Mouse (Mus musculus) embryo, embryonic 11 days (tissue): ENCODE results near the gene Kbtbd7.
"Not testable (repeated sequence)": the region's sequence is repeated elsewhere in the genome, so short reads cannot be mapped to it uniquely, and the experiment has no call there.

Experiments used
- DNase-seq: peaks from one replicate; pipeline ENCODE4 v3.0.0-alpha.2; 2015

Kbtbd7 gene

DNA sequence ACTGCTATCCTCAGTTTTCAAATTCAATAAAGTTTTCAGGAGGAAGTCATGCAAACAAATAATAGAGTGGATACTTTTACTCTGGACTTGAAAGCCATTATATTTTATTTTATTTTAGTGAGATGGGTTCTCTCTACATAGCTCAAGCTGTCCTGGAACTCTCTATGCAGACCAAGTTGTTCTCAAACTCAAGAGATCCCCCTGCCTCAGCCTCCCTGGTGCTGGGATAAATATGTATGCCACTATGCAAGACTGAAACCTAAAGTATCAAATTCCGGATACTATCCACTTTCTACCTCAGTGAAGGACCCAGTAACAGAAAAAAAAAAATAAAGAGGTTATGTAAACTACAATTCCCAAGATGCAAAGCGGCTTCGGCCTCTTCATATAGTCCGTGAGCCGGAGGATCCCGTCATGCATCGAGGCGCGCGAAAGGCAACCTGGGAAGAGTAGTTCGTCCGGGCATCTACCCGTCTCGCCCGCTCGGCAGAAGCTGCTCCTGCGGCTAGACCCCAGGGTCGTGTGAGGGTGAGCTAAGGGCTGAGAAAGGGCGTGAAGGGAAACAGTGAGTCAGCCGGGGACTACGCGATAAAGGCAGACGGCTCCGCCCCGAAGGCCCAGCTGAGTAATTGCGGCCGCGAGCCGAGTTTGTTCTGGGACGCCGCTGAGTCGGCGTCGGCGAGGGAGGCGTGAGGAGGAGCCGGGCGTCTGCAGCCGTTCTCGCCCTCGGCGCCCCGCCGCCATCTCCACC lies at the start of gene Kbtbd7:
Gene Kbtbd7 (plus strand): TSS at position 533 of the 751 bp plus-strand sequence.
- peak; percentile 98 for DNase-seq

DNA sequence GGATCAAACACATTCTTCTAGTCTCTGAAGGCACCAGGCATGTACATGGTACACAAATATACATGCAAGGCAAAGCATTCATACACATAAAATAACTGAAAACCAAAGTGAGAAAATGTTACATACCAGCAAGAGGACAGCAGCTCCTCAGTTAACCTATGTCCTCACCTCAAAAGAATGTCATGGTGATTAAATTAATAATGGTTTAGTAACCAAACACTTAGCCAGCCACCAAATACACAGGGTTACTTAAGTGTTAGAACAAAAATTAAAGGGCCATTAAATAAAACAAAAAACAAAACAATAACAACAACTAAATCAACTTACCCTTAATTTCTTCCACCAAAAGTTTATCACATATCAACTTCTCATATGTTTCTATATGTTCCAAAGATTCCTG lies 49.3 kb upstream of the Kbtbd7 start:
- DNase-seq: no peak

DNA sequence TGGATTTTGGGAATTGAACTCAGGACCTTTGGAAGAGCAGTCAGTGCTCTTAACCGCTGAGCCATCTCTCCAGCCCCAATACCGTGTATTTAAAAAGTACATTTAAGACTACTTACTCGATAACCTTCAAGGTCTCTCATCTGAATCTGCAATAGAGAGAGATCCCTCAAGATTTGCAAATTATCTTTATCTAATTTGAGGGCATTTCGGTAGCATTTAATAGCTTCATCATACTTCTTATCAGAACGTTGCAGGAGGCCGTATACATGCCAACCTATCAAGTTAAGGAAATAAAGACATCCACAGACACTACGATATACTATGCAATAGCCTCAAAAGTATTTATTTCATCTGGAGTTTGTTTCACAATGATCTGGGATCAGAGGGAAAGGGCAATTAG lies 43.2 kb upstream of the Kbtbd7 start:
- DNase-seq: no peak

DNA sequence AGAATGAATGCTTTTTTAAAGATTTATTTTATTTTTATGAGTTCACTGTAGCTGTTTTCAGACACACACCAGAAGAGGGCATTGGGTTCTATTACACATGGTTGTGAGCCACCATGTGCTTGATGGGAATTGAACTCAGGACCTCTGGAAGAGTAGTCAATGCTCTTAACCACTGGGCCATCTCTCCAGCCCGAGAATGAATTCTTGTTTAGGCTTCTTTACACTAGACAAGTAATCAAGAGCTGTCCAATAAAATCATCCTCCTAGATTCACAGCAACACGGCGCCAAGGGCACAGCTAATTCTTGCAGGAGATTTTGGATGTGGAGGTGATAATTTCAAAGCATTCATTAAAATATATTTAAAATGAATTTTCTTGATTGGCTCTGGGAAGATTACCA lies 38.0 kb upstream of the Kbtbd7 start:
- no peak for DNase-seq

DNA sequence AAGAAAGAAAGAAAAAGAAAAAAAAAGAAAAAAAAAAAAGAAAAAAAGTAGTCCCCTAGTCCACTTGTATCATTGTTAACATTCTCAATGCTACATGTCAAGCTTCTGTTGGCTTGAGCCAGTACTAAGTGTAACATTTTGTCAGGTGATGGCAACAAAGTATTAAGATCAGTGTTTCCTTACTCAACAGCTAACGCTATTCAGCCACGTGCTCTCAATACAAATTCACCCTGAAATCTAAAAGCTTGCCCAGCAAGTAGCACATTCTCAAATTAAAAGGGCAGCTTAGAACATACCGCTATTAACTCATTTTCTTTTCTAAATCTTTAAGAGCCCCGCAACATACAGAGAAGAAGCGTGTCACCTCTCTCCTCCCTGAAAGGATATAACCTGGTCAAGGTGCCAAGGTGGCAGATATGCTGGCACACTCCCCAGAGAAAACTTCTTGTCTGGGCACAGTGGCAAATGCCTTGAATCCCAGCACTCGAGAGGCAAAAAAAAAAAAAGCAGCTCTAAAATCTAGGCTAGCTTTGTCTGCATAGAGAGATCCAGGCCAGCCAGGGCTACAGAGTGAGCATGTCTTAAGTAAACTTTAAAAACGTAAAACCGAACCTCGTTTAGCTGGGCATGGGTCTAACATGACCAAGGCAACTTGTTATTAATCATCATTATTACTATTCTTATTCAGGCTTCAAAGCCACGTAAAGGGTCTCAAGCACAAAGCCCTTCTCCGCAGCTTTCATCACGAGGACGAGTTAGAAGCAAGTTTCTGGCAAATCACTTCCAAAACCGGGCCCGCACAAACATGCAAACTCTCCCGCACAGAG lies 36.7 kb upstream of the Kbtbd7 start:
- DNase-seq: peak; percentile 7

DNA sequence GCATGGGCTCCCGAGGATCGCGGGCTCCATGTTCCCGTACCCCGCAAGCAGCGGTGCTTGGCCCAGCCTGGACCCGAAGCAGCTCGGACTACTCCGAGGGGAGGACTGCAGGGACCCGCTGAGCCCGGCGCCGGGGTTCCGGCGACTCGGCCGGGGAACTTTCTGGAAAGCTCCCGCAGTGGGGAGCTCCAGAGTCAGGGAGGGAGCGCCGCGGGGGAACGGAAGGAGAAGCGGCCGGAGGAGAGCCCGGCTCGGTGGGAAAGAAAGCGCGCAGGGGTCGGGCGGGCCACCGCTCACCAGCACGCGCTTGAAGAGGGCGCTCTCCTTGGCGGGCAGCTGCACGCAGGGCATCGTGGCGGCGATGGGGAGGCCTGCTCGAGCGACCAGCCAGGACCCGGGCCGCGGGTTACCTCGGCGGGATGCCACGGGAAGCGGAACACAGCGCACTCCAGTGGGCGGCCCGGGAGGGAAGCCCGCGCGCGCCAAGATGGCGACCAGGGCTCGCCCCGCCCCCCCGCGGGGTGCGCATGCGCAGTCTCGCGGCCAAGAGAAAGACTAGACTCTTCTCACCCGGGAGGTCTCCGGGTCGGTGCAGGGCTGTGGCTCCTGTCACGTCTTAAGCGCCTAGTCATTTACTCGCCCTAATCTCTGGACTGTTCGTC lies 35.9 kb upstream of the Kbtbd7 start, which contains the start of gene Naa16:
Gene Naa16 (minus strand): TSS at position 514 of the 662 bp plus-strand sequence.
- DNase-seq: peak; percentile 96

DNA sequence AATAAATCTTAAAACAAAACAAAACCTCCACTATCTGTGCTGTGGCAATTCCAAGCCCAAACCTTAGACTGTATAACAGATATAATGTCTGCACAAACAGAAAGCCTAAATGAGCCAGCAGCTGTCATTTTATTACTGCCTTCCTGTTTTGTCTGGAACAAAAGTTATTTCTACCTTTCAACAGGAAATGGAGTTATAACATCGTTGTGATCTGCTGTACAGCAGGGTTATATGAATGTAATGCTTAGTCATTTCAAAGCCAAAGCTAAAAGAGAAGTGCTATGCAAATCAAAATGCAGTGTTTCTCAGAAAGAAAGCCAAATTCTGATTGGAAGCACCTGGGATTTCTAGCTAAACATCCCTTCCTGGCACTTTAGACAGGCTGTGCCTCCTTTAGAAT lies 33.0 kb upstream of the Kbtbd7 start:
- DNase-seq: no peak

DNA sequence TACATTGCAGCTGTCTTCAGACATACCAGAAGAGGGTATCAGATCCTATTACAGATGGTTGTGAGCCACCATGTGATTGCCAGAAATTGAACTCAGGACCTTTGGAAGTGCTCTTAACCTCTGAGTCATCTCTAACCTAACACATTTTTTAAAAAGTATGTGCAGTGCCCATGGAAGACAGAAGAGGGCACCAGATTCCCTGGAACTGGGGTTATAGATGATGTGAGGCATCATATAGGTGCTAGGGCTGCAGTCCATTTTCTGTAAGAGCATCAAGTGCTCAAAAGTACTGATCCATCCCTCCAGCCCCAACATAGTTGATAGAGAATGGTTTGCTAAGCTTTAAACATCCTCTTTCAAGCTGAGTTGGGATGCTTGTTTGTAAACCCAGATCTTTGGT lies 31.7 kb upstream of the Kbtbd7 start:
- DNase-seq: peak; percentile 61

DNA sequence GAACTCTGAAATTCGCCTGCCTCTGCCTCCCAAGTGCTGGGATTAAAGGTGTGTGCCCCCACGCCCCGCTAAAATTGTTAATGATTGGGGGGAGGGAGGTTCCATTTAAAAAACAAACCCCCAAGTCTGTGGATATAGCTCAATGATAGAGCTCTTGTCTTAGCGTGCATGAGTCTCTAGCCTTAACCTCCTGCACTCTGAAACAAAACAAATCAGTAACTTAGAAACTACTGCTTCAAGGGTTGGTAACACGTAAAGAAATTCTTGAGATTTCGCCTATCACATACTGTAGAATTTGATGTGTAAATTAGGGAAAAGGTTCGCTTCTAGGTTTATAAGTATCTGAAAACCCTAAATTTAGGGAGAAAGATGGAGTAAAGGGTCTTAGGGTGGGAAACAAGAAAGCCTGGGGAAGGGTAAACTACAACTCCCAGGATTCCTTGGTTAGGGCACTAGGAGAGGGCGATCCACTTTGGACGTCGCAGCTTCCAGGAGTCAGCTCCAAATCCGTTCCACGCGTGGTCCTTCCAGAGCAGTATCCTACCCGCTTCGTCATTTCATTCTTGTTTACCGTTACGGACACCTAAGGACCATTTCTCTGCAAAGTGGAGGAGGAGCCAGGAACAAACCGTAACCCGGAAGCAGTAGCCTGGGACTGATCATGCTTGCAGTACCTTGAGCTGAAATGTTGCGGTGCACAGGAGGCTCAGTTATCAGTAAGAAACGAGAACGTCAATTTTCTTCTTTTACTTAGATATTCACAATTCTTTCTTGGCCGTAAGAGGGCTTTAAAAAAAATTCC lies 28.8 kb upstream of the Kbtbd7 start, which contains the start of gene Mtrf1:
Gene Mtrf1 (plus strand): TSS at position 452 of the 802 bp plus-strand sequence.
- DNase-seq: peak; percentile 86

DNA sequence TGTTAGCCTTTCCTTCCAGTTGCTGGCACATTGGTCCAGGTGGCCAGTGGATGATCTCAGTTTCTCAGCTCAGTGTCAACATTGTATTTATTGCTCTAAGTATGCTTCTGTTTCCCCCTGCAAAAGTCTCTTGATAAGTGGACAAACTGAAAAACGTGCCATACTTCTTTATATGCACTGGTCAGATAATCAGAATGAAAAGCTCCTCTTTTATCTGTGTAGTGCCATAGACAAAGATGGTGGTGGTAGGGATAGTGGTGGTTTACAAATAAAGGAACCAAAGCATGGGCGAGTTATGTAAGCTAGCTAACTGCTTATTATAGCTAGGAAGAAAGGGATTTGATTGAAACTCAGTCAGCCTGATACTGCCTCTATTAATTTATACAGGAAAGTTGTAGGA lies 18.7 kb upstream of the Kbtbd7 start:
- DNase-seq: no peak

DNA sequence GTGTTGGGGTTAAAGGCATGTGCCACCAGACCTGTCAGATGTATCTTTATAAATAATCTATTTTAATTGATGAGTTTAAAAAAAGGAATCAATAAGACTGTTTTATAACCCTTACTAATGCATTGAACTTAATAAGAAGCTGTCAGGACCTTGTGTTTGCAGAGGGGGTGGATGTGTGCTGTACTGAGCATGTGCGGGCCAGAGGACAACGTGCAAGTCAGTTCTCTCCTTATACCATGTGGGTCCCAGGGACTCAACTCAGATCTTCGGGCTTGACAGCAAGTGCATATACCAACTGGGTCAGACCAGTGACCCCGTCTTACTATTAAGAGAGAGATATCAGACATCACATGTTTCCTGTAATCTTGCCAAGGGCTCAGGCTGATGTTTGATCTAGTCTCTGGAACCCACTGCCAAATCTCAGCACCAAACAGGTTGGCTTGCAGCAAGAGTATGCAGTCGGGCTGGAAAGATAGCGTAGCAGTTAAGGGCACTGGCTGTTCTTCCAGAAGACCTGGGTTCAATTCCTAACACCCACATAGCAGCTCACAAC lies 17.0 kb upstream of the Kbtbd7 start:
- no peak for DNase-seq

DNA sequence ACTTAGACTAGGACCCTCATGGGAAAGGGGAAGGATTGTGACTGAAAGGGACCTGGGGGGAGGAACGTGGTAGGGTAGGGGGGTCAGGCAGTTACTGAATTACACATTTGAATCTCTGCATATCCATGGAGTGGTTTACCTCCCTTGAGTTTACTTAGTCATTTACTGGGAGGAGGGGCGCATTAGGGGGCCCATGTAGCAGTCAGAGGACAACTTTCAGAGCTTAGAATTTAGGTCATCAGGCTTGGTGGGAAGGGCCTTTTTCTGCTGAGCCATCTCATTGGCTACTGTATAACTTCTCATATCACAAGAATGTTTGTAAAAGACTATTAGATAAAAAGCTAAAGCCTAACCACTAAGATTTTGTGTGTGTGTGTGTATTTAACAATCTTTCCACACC lies 15.6 kb upstream of the Kbtbd7 start:
- DNase-seq: no peak

DNA sequence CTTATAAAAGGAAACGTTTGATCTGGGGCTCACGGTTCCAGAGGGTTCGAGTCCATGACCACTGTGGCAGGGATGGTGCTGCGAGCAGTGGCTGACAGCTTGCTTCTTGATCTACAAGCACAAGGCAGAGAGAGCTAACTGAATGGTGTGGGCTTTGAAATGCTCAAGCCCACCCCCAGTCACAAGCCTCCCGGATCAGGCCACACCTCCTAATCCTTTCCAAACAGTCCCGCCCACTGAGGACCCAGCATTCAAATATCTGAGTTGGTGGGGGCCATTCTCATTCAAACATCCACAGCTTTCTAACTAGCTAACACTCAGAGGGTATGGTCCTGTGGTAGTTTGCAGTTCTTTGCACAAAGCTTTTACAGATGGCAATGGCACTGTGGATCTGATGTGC lies 13.2 kb upstream of the Kbtbd7 start:
- DNase-seq: no peak

DNA sequence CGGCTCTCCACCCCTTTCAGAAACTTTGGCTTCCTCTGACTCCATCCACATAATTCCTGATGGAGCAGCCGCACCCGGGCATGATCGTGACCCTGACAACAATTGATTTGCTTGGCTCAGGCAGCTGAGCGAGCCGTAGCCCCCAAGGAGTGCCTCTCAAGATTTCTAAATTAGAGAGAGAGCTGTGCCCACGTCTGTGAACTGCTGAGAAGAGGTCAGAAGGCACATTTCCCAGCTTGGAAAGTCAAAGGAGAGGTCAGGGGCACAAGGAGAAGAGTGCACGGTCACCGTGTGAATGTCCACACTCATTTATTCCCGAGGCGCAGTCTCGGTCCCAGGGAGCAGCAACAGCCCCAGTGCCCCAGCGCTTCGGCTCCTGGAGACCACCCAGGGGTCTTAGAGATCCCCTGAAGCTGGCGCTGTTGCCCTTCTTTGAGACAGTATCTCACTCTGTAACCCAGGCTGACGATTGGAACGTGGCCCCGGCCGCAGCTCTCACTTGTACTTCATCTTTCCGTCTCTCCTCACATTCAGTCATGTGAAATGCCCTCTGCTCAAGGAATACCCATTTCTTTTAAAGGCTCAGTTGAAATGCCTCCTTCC lies 6.1 kb upstream of the Kbtbd7 start:
- DNase-seq: peak; percentile 67

DNA sequence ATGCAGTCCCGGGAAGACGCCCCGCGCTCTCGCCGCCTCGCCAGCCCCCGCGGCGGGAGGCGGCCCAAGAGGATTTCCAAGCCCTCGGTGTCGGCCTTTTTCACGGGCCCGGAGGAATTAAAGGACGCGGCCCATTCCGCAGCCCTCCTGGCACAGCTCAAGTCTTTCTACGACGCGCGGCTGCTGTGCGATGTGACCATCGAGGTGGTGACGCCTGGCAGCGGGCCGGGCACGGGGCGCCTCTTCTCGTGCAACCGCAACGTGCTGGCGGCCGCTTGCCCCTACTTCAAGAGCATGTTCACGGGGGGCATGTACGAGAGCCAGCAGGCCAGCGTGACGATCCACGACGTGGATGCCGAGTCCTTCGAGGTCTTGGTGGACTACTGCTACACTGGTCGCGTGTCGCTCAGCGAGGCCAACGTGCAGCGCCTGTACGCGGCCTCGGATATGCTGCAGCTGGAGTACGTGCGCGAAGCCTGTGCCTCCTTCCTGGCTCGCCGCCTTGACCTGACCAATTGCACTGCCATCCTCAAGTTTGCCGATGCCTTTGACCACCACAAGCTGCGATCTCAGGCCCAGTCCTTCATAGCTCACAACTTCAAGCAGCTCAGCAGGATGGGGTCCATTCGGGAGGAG lies 537 bp downstream of the Kbtbd7 start:
- not testable (repeated sequence) for DNase-seq

DNA sequence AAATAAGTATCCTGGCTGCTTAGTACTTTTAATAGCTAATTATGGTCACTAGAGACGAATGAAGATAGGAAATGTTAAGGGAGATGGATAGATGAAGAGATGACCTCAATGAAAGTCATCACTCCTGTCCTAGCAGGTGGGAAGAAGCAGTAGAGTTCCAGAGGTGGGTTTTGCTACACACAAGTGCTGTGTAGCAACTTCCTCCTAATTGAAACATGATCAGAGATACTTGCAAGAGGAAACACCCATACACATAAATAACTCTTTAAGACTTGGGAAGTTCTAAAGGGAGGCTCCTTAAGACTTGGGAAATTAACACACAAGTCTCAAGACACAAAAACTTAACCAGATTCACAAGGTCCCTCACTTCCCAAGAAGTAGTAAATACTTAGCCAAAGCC lies 7.8 kb downstream of the Kbtbd7 start:
- no peak for DNase-seq

DNA sequence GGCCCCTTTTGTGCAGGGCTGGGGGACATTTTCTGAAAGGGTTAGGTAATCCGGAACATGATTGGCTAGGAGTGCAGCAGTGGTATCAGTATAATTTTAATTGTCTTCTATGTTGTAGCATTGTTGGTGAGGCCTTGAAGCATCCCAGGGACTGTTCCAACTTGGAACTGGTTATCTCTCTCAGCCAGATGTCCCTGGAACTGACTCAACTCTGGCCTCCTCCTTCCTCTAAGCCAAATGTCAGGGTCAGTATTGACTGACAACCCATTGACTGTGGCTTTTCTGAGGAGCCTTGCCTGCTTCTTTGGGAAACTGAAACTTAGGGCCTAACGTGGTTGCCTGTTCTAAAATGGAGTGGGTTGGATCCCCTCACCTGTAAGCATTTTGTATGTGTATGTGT lies 14.3 kb downstream of the Kbtbd7 start:
- no peak for DNase-seq

DNA sequence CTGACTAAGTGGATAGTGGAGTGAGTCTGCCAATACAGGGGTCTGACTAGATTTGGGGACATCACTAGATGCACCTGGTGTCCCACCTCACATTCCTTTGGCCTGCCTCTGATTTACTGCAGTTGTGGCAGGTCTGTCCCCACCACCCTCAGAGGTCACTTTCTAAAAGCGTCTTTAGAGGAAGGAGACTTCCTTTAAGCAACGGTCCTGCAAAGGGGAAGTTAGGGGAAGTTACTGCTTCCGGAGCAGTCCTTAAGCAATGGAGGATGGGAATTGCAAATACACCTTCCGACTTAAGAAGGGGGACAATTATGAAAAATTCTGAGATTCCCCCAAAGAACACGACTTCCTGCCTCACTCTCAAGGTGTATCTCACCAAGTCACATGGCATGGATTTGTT lies 15.1 kb downstream of the Kbtbd7 start:
- DNase-seq: no peak

DNA sequence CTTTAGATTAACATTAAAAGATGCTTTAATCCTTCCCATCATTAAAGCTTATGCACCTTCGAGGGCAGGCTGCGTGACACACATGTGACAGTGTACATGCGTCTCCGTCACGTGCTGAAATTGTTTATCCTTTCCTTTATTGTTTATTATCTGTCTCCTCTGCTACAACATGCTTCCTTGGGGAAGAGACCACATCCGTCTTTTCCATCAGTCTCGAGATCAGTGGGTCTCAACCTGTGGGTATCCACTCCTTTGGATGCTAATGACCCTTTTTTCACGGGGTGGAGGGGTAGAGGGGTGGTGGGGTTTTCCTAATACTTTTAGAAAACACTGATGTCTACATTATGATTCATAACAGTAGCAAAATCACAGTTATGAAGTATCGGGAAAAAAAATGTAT lies 18.3 kb downstream of the Kbtbd7 start:
- no peak for DNase-seq

DNA sequence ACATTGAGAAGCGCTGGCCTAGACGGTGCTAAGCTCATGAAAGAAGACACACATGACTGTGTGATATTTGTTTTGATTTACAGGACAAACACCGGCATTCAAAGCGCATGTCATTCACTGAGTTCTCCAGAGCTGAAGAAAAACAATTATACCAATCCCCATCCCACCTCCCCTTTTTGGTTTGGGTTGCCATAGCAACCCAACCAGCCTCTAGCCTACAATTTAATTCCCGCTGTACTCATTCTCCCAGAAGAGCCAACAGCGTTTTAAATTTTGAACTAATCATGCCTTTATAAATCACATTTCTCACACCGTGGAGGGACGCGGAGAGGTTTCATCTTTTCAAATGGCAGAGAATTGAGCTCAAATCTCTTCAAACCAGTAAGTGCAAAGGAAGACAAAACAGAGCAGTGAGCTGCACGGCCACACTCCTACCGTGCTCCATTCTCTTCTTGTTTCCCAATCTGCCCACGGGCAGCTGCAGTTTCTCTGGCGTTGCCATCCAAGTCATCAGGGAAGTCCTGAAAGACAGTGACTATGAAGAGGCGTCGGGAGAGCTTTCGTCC lies 18.8 kb downstream of the Kbtbd7 start:
- DNase-seq: peak; percentile 46
